ENCODE assay signal across 8 mouse cellular contexts in the genomic region with DNA sequence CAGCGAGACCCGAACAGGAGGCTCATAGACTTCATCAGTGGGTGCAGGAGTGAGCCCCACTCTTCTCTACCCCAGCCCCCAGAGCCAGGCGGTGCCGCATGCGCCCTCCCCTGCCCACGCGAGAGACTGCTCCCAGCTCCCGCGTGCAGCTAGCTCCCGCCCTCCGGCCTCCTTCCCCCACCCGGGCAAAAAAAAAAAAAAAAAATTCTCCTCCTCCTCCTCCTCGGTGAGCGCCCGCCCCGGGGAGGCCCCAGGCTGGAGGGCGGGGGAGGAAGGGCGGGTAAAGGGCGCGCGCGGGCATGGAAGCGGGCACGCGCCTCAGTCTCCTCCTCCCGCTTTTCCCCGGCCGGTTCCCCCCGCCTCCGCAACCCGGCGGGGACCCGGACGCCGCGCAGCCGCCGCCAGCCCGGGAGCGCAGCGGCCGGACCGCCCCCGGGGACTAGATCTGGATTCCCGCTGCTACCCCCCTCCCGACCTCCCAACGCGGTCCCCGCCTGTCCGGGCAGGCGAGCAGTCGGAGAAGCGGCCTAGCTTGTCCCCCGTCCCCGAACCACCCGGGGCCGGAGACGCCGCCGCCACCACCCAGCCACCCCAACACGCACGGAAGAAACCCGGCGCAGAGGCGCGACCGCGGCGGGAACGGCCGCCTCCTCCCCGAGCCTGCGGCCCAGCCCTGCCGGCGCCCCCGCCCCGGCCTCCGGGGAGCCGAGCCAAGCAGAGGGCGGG. TPM values are rescaled to one million over a fixed set of nuclear protein-coding genes. Genes with fewer than 3 reads are reported as not detected.
DNase-seq lines count a peak whose midpoint lies in the region; ATAC-seq lines count a peak whose summit lies in the region.

No protein-coding gene starts in this region.

- intact Hi-C loops in left cerebral cortex, postnatal 4 days (cut with DNase I), result loop anchor here (5.0 kb wide), 1 partner anchor 91 kb away; the partner anchor contains the start of gene Slc25a39

- WGBS in intestine, embryonic 14.5 days, result under 1% methylated on average over 31 of the region's 80 CpGs
- WGBS in midbrain, embryonic 10.5 days, result under 1% methylated on average over 68 of the region's 80 CpGs

- no peaks in the 10 kb centered on the region for H3K9me3 ChIP-seq in intestine, embryonic 14.5 days (ENCODE audit: control insufficient read depth, low read length)
- H3K9me3 ChIP-seq in midbrain, embryonic 10.5 days (replicated peaks), result no peaks in the 10 kb centered on the region

- H3K27ac ChIP-seq in intestine, embryonic 14.5 days (ENCODE audit: low read depth), result peak overlapping the region; percentile 98
- H3K27ac ChIP-seq in midbrain, embryonic 10.5 days (replicated peaks), result peak overlapping the region; percentile 100

- ATAC-seq in intestine, embryonic 14.5 days (replicated peaks; ENCODE audit: low FRiP score, low TSS enrichment, low read depth), result peak; percentile 41; the same call in 1 of the 2 replicates

- no peaks in the 10 kb centered on the region for H3K27me3 ChIP-seq in intestine, embryonic 14.5 days (replicated peaks; ENCODE audit: control insufficient read depth, insufficient read depth, low read length)
- 0 out of 2 replicates have a peak, but pooled peaks cover 5% of the 10 kb centered on the region for H3K27me3 ChIP-seq in midbrain, embryonic 10.5 days (ENCODE audit: low read depth, poor library complexity, severe bottlenecking)

- DNase-seq in adrenal gland, adult 18-20 months (ENCODE audit: low spot score in 2 of 2), result peak; percentile 90 to 95
- DNase-seq in embryo, embryonic 10.5 days (ENCODE audit: low spot score), result peak; percentile 89
- DNase-seq in gastrocnemius, postnatal 25 days, result peak; percentile 94
- DNase-seq in intestine, embryonic 14.5 days (ENCODE audit: low spot score), result peak; percentile 92
- DNase-seq in left cerebral cortex, postnatal 4 days, result peak; percentile 87
- peak; percentile 85 for DNase-seq in midbrain, embryonic 10.5 days (ENCODE audit: low spot score)
- DNase-seq in right cerebral cortex, postnatal 36 days (ENCODE audit: low spot score in 2 of 2), result peak; percentile 72 to 81
- DNase-seq in urinary bladder, postnatal 36 days (ENCODE audit: low spot score in 2 of 2), result peak; percentile 86 to 91

- peak overlapping the region; percentile 93 for H3K4me2 ChIP-seq in intestine, embryonic 14.5 days (ENCODE audit: low read length)

- peak overlapping the region; percentile 99 for H3K9ac ChIP-seq in intestine, embryonic 14.5 days (ENCODE audit: low read length)

- H3K4me3 ChIP-seq in intestine, embryonic 14.5 days (ENCODE audit: low read depth, low read length), result peak overlapping the region; percentile 99
- peak overlapping the region; percentile 100 for H3K4me3 ChIP-seq in midbrain, embryonic 10.5 days

- H3K4me1 ChIP-seq in intestine, embryonic 14.5 days (replicated peaks; ENCODE audit: control insufficient read depth, insufficient read depth, low read length), result peaks cover 23% of the 10 kb centered on the region
- H3K4me1 ChIP-seq in midbrain, embryonic 10.5 days, result peaks cover 39% of the 10 kb centered on the region

- H3K36me3 ChIP-seq in intestine, embryonic 14.5 days (ENCODE audit: control insufficient read depth, insufficient read depth, low read length), result peaks cover 38% of the 10 kb centered on the region
- H3K36me3 ChIP-seq in midbrain, embryonic 10.5 days, result peaks cover 39% of the 10 kb centered on the region

RNA-seq across cellular contexts. Expression of gene Ubtf, which starts 2.8 kb away (rescaled TPM):
- total RNA-seq in adrenal gland, adult 18-20 months (2021), result 100 to 1,000 TPM in 1 of 2 experiments, 10 to 100 TPM in 1; 93.7 to 117 TPM
- total RNA-seq in gastrocnemius, postnatal 25 days (2021), result 10 to 100 TPM; 36.6 to 37.8 TPM
- polyA plus RNA-seq in intestine, embryonic 14.5 days (2014; fragmentation: Nextera tagmentation; extraction: Ambion mirVana), result 85.5 and 86.0 TPM in 2 replicates
- 100 to 1,000 TPM; 113 to 115 TPM for total RNA-seq in left cerebral cortex, postnatal 4 days (2021)
- polyA plus RNA-seq in midbrain, embryonic 10.5 days (2016; fragmentation: Nextera tagmentation; extraction: Ambion mirVana), result 89.6 and 90.3 TPM in 2 replicates

RNA-seq across cellular contexts. Expression of gene Atxn7l3, which starts 20.3 kb away (rescaled TPM):
- 10 to 100 TPM; 44.3 to 53.4 TPM for total RNA-seq in adrenal gland, adult 18-20 months (2021)
- total RNA-seq in gastrocnemius, postnatal 25 days (2021), result 10 to 100 TPM; 12.4 to 13.1 TPM
- polyA plus RNA-seq in intestine, embryonic 14.5 days (2014; fragmentation: Nextera tagmentation; extraction: Ambion mirVana), result 17.5 and 18.1 TPM in 2 replicates
- total RNA-seq in left cerebral cortex, postnatal 4 days (2021), result 100 to 1,000 TPM; 183 to 189 TPM
- 13.9 and 16.5 TPM in 2 replicates for polyA plus RNA-seq in midbrain, embryonic 10.5 days (2016; fragmentation: Nextera tagmentation; extraction: Ambion mirVana)

RNA-seq across cellular contexts. Expression of gene Tmub2, which starts 32.0 kb away (rescaled TPM):
- 10 to 100 TPM; 43.3 to 55.3 TPM for total RNA-seq in adrenal gland, adult 18-20 months (2021)
- 10 to 100 TPM; 11.5 to 14.6 TPM for total RNA-seq in gastrocnemius, postnatal 25 days (2021)
- polyA plus RNA-seq in intestine, embryonic 14.5 days (2014; fragmentation: Nextera tagmentation; extraction: Ambion mirVana), result 50.5 and 55.5 TPM in 2 replicates
- 10 to 100 TPM; 53.6 to 56.1 TPM for total RNA-seq in left cerebral cortex, postnatal 4 days (2021)
- 51.3 and 60.5 TPM in 2 replicates for polyA plus RNA-seq in midbrain, embryonic 10.5 days (2016; fragmentation: Nextera tagmentation; extraction: Ambion mirVana)

RNA-seq across cellular contexts. Expression of gene Asb16, which starts 48.2 kb away (rescaled TPM):
- under 1 TPM; 0.30 to 0.61 TPM for total RNA-seq in adrenal gland, adult 18-20 months (2021)
- 10 to 100 TPM; 70.0 to 71.3 TPM for total RNA-seq in gastrocnemius, postnatal 25 days (2021)
- polyA plus RNA-seq in intestine, embryonic 14.5 days (2014; fragmentation: Nextera tagmentation; extraction: Ambion mirVana), result 0.08 and 0.16 TPM in 2 replicates
- under 1 TPM; 0.91 to 0.98 TPM for total RNA-seq in left cerebral cortex, postnatal 4 days (2021)
- 0.05 TPM in 1 of 2 replicates, not detected in the other for polyA plus RNA-seq in midbrain, embryonic 10.5 days (2016; fragmentation: Nextera tagmentation; extraction: Ambion mirVana)

RNA-seq across cellular contexts. Expression of gene Slc4a1, which starts 49.3 kb away (rescaled TPM):
- total RNA-seq in adrenal gland, adult 18-20 months (2021), result under 1 TPM; 0.23 to 0.80 TPM
- total RNA-seq in gastrocnemius, postnatal 25 days (2021), result under 1 TPM; 0.08 to 0.56 TPM
- polyA plus RNA-seq in intestine, embryonic 14.5 days (2014; fragmentation: Nextera tagmentation; extraction: Ambion mirVana), result 1.8 and 2.8 TPM in 2 replicates
- 1 to 10 TPM in 1 of 2 experiments, under 1 TPM in 1; 0.87 to 1.9 TPM for total RNA-seq in left cerebral cortex, postnatal 4 days (2021)
- 33.8 and 33.9 TPM in 2 replicates for polyA plus RNA-seq in midbrain, embryonic 10.5 days (2016; fragmentation: Nextera tagmentation; extraction: Ambion mirVana)

Comparison
In these comparisons a context has a peak if more than half of its experiments do, and no peak if none do; other contexts are left out.
1. Peak in every context shown above with its lines: DNase-seq, ATAC-seq, H3K4me3 ChIP-seq and H3K27ac ChIP-seq.